Mouse (Mus musculus) cortical plate, adult 2 months (tissue): ENCODE results near the gene Npas2. TPM values are rescaled to one million over a fixed set of nuclear protein-coding genes. Genes with fewer than 3 reads are reported as not detected.

Source experiments
- H3K27ac ChIP-seq: fragments of 200-500 bp; 2 replicates; pipeline ENCODE4 v1.5.1; 2012; ENCODE audit warnings: low read length, control low read depth, inconsistent platforms; ENCODE audit not compliant: insufficient read depth
- H3K4me1 ChIP-seq: fragments of 200-500 bp; 2 replicates; pipeline ENCODE4 v1.6.1; 2011; ENCODE audit warnings: low read length; ENCODE audit not compliant: control insufficient read depth, insufficient read depth
- H3K4me3 ChIP-seq: fragments of 200-500 bp; 2 replicates; pipeline ENCODE4 v1.5.1; 2011; ENCODE audit warnings: mild to moderate bottlenecking, low read length, control low read depth; ENCODE audit not compliant: insufficient read depth
- CTCF ChIP-seq: fragments of 200-500 bp; IDR thresholded peaks from 2 replicates; pipeline ENCODE4 v1.5.1; 2011; ENCODE audit warnings: mild to moderate bottlenecking, control low read depth, low read length; ENCODE audit not compliant: insufficient read depth; ENCODE audit errors: extremely low read depth
- POLR2A ChIP-seq: fragments of 200-500 bp; IDR thresholded peaks from 2 replicates; pipeline ENCODE4 v1.6.1; 2011; ENCODE audit warnings: mild to moderate bottlenecking, low read length, control low read depth; ENCODE audit not compliant: insufficient read depth; ENCODE audit errors: extremely low read depth
- polyA plus RNA-seq: library from polyadenylated mRNA; depleted of rRNA; stranded (reverse); fragments of >200 nt; gene quantifications from 2 replicates; pipeline ENCODE4 v1.2.3, GENCODE M21; 2012; rRNA removed

Gene Npas2
- polyA plus RNA-seq, 1 experiment: 22.9 TPM

- H3K27ac ChIP-seq: no peak overlapping the region
- TF ChIP-seq POLR2A (no peak), CTCF (no peak)
- H3K4me1 ChIP-seq: no peaks in the 10 kb centered on the region
- no peak overlapping the region for H3K4me3 ChIP-seq
Measured at GRCm38 (mm10) chr1:39410085-39410821, 216.7 kb downstream of the Npas2 start.

Other genes starting within 250 kb of the Npas2 start
- gene Pdcl3, start 208.1 kb upstream of the Npas2 start, polyA plus RNA-seq: 42.9 and 43.2 TPM in 2 replicates
- gene Rpl31, start 174.1 kb downstream of the Npas2 start, polyA plus RNA-seq: 784 and 793 TPM in 2 replicates